ENCODE assay signal across 9 mouse cellular contexts in genomic region chr8:120821399-120822170, GRCm38 (mm10).
DNase-seq lines count a peak whose midpoint lies in the region; ATAC-seq and TF ChIP-seq lines count a peak whose summit lies in the region.
"Had no signal": no experiment of that assay in that cellular context is flagged by ENCODE, and none has a peak within 500 bp of the region (broad histone marks: within the 10 kb centered on the region; RNA-seq: fewer than 3 reads in every experiment).

No protein-coding gene starts in this region.

- ATAC-seq in heart, postnatal 0 days (ENCODE audit: insufficient read depth, low read depth) = peak; percentile 59; the same call in 1 of the 2 replicates
- peak; percentile 75 for ATAC-seq in intestine, embryonic 16.5 days
- no peak for ATAC-seq in inflammation-experienced regulatory T-cells, adult 6 months

- H3K27me3 ChIP-seq in heart, postnatal 0 days (ENCODE audit: control insufficient read depth, insufficient read depth, low read length) = peaks cover 17% of the 10 kb centered on the region
- H3K27me3 ChIP-seq in heart, embryonic 10.5 days (ENCODE audit: insufficient read depth, poor library complexity, severe bottlenecking) = peaks cover 53% of the 10 kb centered on the region
- 0 out of 2 replicates have a peak, but pooled peaks cover 4% of the 10 kb centered on the region for H3K27me3 ChIP-seq in intestine, embryonic 16.5 days (replicated peaks; ENCODE audit: control insufficient read depth, insufficient read depth, low read length)

- no peak overlapping the region for H3K27ac ChIP-seq in heart, postnatal 0 days (ENCODE audit: low read depth)
- H3K27ac ChIP-seq in heart, embryonic 10.5 days = no peak overlapping the region
- no peak overlapping the region for H3K27ac ChIP-seq in cortical plate, adult 2 months (ENCODE audit: insufficient read depth, low read length)
- peak overlapping the region; percentile 46 for H3K27ac ChIP-seq in intestine, embryonic 16.5 days (ENCODE audit: low read length)
- H3K27ac ChIP-seq: embryonic facial prominence, embryonic 15.5 days had no signal

- H3K9me3 ChIP-seq in heart, postnatal 0 days (replicated peaks; ENCODE audit: control insufficient read depth, low read length) = 0 out of 2 replicates have a peak, but pooled peaks cover 5% of the 10 kb centered on the region
- no peaks in the 10 kb centered on the region for H3K9me3 ChIP-seq in heart, embryonic 10.5 days
- H3K9me3 ChIP-seq in intestine, embryonic 16.5 days (ENCODE audit: control insufficient read depth, low read length) = peaks cover 3% of the 10 kb centered on the region
- H3K9me3 ChIP-seq: embryonic facial prominence, embryonic 15.5 days had no signal

- TF ChIP-seq POLR2A in cortical plate, adult 2 months (IDR thresholded peaks at IDR 0.05; ENCODE audit: extremely low read depth, insufficient read depth, low read length) = no peak

- no peak for TF ChIP-seq EP300 in heart, postnatal 0 days (IDR thresholded peaks at IDR 0.05; ENCODE audit: low read depth)

- no peaks in the 10 kb centered on the region for H3K4me1 ChIP-seq in heart, postnatal 0 days (ENCODE audit: control insufficient read depth, insufficient read depth)
- peaks cover 34% of the 10 kb centered on the region for H3K4me1 ChIP-seq in heart, embryonic 10.5 days
- no peaks in the 10 kb centered on the region for H3K4me1 ChIP-seq in cortical plate, adult 2 months (ENCODE audit: control insufficient read depth, insufficient read depth, low read length)
- peaks cover 5% of the 10 kb centered on the region for H3K4me1 ChIP-seq in intestine, embryonic 16.5 days (ENCODE audit: control insufficient read depth, insufficient read depth, low read length)
- H3K4me1 ChIP-seq: embryonic facial prominence, embryonic 15.5 days had no signal

- no peak overlapping the region for H3K9ac ChIP-seq in heart, postnatal 0 days (replicated peaks; ENCODE audit: low read depth, low read length)
- H3K9ac ChIP-seq in intestine, embryonic 16.5 days (ENCODE audit: low read depth, low read length) = no peak overlapping the region
- H3K9ac ChIP-seq: embryonic facial prominence, embryonic 15.5 days had no signal

- H3K36me3 ChIP-seq in heart, postnatal 0 days (replicated peaks; ENCODE audit: control insufficient read depth, insufficient read depth, low read length) = no peaks in the 10 kb centered on the region
- no peaks in the 10 kb centered on the region for H3K36me3 ChIP-seq in heart, embryonic 10.5 days
- no peaks in the 10 kb centered on the region for H3K36me3 ChIP-seq in intestine, embryonic 16.5 days (ENCODE audit: control insufficient read depth, insufficient read depth, low read length)
- H3K36me3 ChIP-seq: embryonic facial prominence, embryonic 15.5 days had no signal

- no peak overlapping the region for H3K4me2 ChIP-seq in heart, postnatal 0 days (ENCODE audit: low read depth, low read length)
- 0 out of 2 replicates have a peak overlapping the region, but pooled peaks have one; percentile 16 for H3K4me2 ChIP-seq in intestine, embryonic 16.5 days (ENCODE audit: low read depth, low read length)
- H3K4me2 ChIP-seq: embryonic facial prominence, embryonic 15.5 days had no signal

- H3K4me3 ChIP-seq in heart, postnatal 0 days (ENCODE audit: low read depth, low read length) = no peak overlapping the region
- H3K4me3 ChIP-seq in heart, embryonic 10.5 days = no peak overlapping the region
- H3K4me3 ChIP-seq in cortical plate, adult 2 months (ENCODE audit: insufficient read depth, low read length) = no peak overlapping the region
- H3K4me3 ChIP-seq in intestine, embryonic 16.5 days (ENCODE audit: low read length) = no peak overlapping the region
- H3K4me3 ChIP-seq: embryonic facial prominence, embryonic 15.5 days had no signal

- WGBS in heart, postnatal 0 days = 13% methylated on average over 9 of the region's 9 CpGs
- 17% methylated on average over 9 of the region's 9 CpGs for WGBS in heart, embryonic 10.5 days
- WGBS in intestine, embryonic 16.5 days = 26% methylated on average over 9 of the region's 9 CpGs

- TF ChIP-seq CTCF in heart, postnatal 0 days (IDR thresholded peaks at IDR 0.05; ENCODE audit: low read depth) = peak; percentile 78
- peak; percentile 64 for TF ChIP-seq CTCF in cortical plate, adult 2 months (IDR thresholded peaks at IDR 0.05; ENCODE audit: extremely low read depth, insufficient read depth, low read length)

- DNase-seq in heart, postnatal 0 days (ENCODE audit: low spot score) = peak; percentile 50
- no peak for DNase-seq in heart, embryonic 10.5 days (ENCODE audit: low spot score)
- peak; percentile 63 for DNase-seq in Muller cell, postnatal 12 days (ENCODE audit: inconsistent ontology term)
- DNase-seq in lung, adult 18-20 months = peak; percentile 45 to 66
- DNase-seq in retina, embryonic 14.5 days (ENCODE audit: low spot score) = peak; percentile 88
